Mouse (Mus musculus) small intestine, adult 2 months (tissue): ENCODE data around the gene Arhgef3.

Experiments
- CTCF ChIP-seq: fragments of 200-500 bp; IDR thresholded peaks from 2 replicates; pipeline ENCODE4 v1.5.1; 2012; ENCODE audit warnings: low read depth, mild to moderate bottlenecking, control low read depth, inconsistent platforms, low read length, moderate library complexity, mixed read lengths; ENCODE audit not compliant: insufficient replicate concordance, insufficient read length; ENCODE audit errors: extremely low read depth
- POLR2A ChIP-seq: fragments of 200-500 bp; IDR thresholded peaks from 2 replicates; pipeline ENCODE4 v1.6.1; 2012; ENCODE audit warnings: low read depth, mild to moderate bottlenecking, control low read depth, inconsistent platforms, low read length, moderate library complexity

- TF ChIP-seq CTCF, result no peak
- TF ChIP-seq POLR2A, result no peak
Measured at GRCm38 (mm10) chr14:27368619-27369018, 253.9 kb downstream of the Arhgef3 start.
